Mouse (Mus musculus): ENCODE results near the gene Ccn2. TPM values are rescaled to one million over a fixed set of nuclear protein-coding genes. Genes with fewer than 3 reads are reported as not detected.

Gene Ccn2
- 1.4 and 2.0 TPM in 2 replicates for polyA plus RNA-seq (2014; fragmentation: Nextera tagmentation; extraction: Ambion mirVana)

DNA sequence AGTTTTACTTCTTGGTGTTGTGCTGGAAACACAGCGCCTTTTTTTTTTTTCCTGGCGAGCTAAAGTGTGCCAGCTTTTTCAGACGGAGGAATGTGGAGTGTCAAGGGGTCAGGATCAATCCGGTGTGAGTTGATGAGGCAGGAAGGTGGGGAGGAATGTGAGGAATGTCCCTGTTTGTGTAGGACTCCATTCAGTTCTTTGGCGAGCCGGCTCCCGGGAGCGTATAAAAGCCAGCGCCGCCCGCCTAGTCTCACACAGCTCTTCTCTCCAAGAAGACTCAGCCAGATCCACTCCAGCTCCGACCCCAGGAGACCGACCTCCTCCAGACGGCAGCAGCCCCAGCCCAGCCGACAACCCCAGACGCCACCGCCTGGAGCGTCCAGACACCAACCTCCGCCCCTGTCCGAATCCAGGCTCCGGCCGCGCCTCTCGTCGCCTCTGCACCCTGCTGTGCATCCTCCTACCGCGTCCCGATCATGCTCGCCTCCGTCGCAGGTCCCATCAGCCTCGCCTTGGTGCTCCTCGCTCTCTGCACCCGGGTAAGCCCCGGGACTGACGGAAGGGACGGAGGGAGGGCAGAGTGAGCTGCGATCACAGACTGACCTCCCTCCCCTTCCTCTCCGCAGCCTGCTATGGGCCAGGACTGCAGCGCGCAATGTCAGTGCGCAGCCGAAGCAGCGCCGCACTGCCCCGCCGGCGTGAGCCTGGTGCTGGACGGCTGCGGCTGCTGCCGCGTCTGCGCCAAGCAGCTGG is at the start of gene Ccn2:
TSS of gene Ccn2 (plus strand) at position 193 of the 753 bp plus-strand sequence.
- DNase-seq (peak; percentile 79), ATAC-seq (ENCODE audit: low FRiP score, low TSS enrichment) (peak; percentile 90)
- Histone ChIP-seq H3K36me3 (ENCODE audit: control insufficient read depth, insufficient read depth, low read length) (no peaks in the 10 kb centered on the region), H3K27me3 (ENCODE audit: control insufficient read depth, insufficient read depth, low read length) (no peaks in the 10 kb centered on the region), H3K4me3 (replicated peaks; ENCODE audit: low read depth, low read length) (peak within 1 kb of the TSS; percentile 64), H3K4me2 (ENCODE audit: low read length) (peak within 1 kb of the TSS; percentile 66), H3K9ac (replicated peaks; ENCODE audit: low read length) (peak within 1 kb of the TSS; percentile 68), H3K4me1 (ENCODE audit: control insufficient read depth, insufficient read depth, low read length) (0 out of 2 replicates have a peak, but pooled peaks cover 8% of the 10 kb centered on the region), H3K27ac (replicated peaks; ENCODE audit: low read depth, low read length) (peak within 1 kb of the TSS; percentile 49), H3K9me3 (ENCODE audit: control insufficient read depth, low read length) (no peaks in the 10 kb centered on the region)
- WGBS: under 1% methylated on average over 53 of the region's 53 CpGs

DNA sequence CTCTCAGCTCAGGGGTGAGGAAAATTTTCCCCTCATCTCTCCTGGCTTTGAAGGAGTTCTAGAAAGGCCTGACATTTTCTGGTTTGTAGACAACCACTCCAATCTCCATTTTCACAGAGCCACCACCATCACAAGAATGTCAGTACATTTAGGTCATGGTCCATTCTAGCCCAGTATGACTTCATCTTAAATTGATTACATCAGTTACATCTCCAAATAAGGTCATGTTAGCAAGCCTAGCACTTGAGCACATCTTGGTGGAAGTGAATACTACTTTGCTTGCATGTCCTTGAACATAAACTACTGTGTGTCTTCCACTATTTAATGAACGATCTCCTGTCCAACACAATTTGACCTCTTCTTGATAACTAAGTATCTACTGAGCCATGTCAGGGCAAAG is 42.4 kb upstream of the Ccn2 start:
- H3K27me3 ChIP-seq (ENCODE audit: control insufficient read depth, insufficient read depth, low read length): no peaks in the 10 kb centered on the region
- no peaks in the 10 kb centered on the region for H3K9me3 ChIP-seq (ENCODE audit: control insufficient read depth, low read length)
- WGBS: 95% methylated on average over 1 of the region's 1 CpGs
- H3K36me3 ChIP-seq (ENCODE audit: control insufficient read depth, insufficient read depth, low read length): no peaks in the 10 kb centered on the region
- H3K4me2 ChIP-seq (ENCODE audit: low read length): no peak overlapping the region
- ATAC-seq (ENCODE audit: low FRiP score, low TSS enrichment): no peak
- DNase-seq: no peak
- no peak overlapping the region for H3K9ac ChIP-seq (replicated peaks; ENCODE audit: low read length)
- H3K4me3 ChIP-seq (replicated peaks; ENCODE audit: low read depth, low read length): no peak overlapping the region
- H3K27ac ChIP-seq (replicated peaks; ENCODE audit: low read depth, low read length): no peak overlapping the region
- no peaks in the 10 kb centered on the region for H3K4me1 ChIP-seq (ENCODE audit: control insufficient read depth, insufficient read depth, low read length)

- Histone ChIP-seq H3K27me3 (ENCODE audit: control insufficient read depth, insufficient read depth, low read length) (no peaks in the 10 kb centered on the region), H3K4me1 (ENCODE audit: control insufficient read depth, insufficient read depth, low read length) (no peaks in the 10 kb centered on the region), H3K4me2 (ENCODE audit: low read length) (no peak overlapping the region), H3K9ac (replicated peaks; ENCODE audit: low read length) (no peak overlapping the region), H3K4me3 (replicated peaks; ENCODE audit: low read depth, low read length) (no peak overlapping the region), H3K27ac (replicated peaks; ENCODE audit: low read depth, low read length) (no peak overlapping the region), H3K9me3 (ENCODE audit: control insufficient read depth, low read length) (no peaks in the 10 kb centered on the region), H3K36me3 (ENCODE audit: control insufficient read depth, insufficient read depth, low read length) (no peaks in the 10 kb centered on the region)
- 81% methylated on average over 2 of the region's 2 CpGs for WGBS
- ATAC-seq (ENCODE audit: low FRiP score, low TSS enrichment) (no peak), DNase-seq (no peak)
Observed at GRCm38 (mm10) chr10:24554091-24554490, 41.2 kb upstream of the Ccn2 start.

GRCm38 (mm10) chr10:24558366-24558765 is 36.9 kb upstream of the Ccn2 start:
- Histone ChIP-seq H3K4me2 (ENCODE audit: low read length) (no peak overlapping the region), H3K27me3 (ENCODE audit: control insufficient read depth, insufficient read depth, low read length) (no peaks in the 10 kb centered on the region), H3K27ac (replicated peaks; ENCODE audit: low read depth, low read length) (no peak overlapping the region), H3K9me3 (ENCODE audit: control insufficient read depth, low read length) (no peaks in the 10 kb centered on the region), H3K36me3 (ENCODE audit: control insufficient read depth, insufficient read depth, low read length) (no peaks in the 10 kb centered on the region), H3K9ac (replicated peaks; ENCODE audit: low read length) (no peak overlapping the region), H3K4me3 (replicated peaks; ENCODE audit: low read depth, low read length) (no peak overlapping the region), H3K4me1 (ENCODE audit: control insufficient read depth, insufficient read depth, low read length) (no peaks in the 10 kb centered on the region)
- no peak for DNase-seq
- ATAC-seq (ENCODE audit: low FRiP score, low TSS enrichment): no peak
- WGBS: 78% methylated on average over 2 of the region's 2 CpGs

- DNase-seq (no peak), ATAC-seq (ENCODE audit: low FRiP score, low TSS enrichment) (no peak)
- WGBS: 93% methylated on average over 2 of the region's 2 CpGs
Observed at GRCm38 (mm10) chr10:24569691-24570420, 25.4 kb upstream of the Ccn2 start.

GRCm38 (mm10) chr10:24572044-24572960 is 22.9 kb upstream of the Ccn2 start:
- Histone ChIP-seq H3K36me3 (ENCODE audit: control insufficient read depth, insufficient read depth, low read length) (no peaks in the 10 kb centered on the region), H3K9ac (replicated peaks; ENCODE audit: low read length) (no peak overlapping the region), H3K4me1 (ENCODE audit: control insufficient read depth, insufficient read depth, low read length) (no peaks in the 10 kb centered on the region), H3K4me2 (ENCODE audit: low read length) (no peak overlapping the region), H3K9me3 (ENCODE audit: control insufficient read depth, low read length) (no peaks in the 10 kb centered on the region), H3K27me3 (ENCODE audit: control insufficient read depth, insufficient read depth, low read length) (no peaks in the 10 kb centered on the region), H3K4me3 (replicated peaks; ENCODE audit: low read depth, low read length) (no peak overlapping the region), H3K27ac (replicated peaks; ENCODE audit: low read depth, low read length) (no peak overlapping the region)
- DNase-seq (no peak), ATAC-seq (ENCODE audit: low FRiP score, low TSS enrichment) (no peak)
- 80% methylated on average over 4 of the region's 4 CpGs for WGBS

More at GRCm38 (mm10) chr10:24569691-24570420, 25.4 kb upstream of the Ccn2 start:
- H3K9ac ChIP-seq (replicated peaks; ENCODE audit: low read length): no peak overlapping the region
- H3K27ac ChIP-seq (replicated peaks; ENCODE audit: low read depth, low read length): no peak overlapping the region
- H3K4me1 ChIP-seq (ENCODE audit: control insufficient read depth, insufficient read depth, low read length): no peaks in the 10 kb centered on the region
- H3K27me3 ChIP-seq (ENCODE audit: control insufficient read depth, insufficient read depth, low read length): no peaks in the 10 kb centered on the region
- H3K36me3 ChIP-seq (ENCODE audit: control insufficient read depth, insufficient read depth, low read length): no peaks in the 10 kb centered on the region
- H3K9me3 ChIP-seq (ENCODE audit: control insufficient read depth, low read length): no peaks in the 10 kb centered on the region
- H3K4me3 ChIP-seq (replicated peaks; ENCODE audit: low read depth, low read length): no peak overlapping the region
- no peak overlapping the region for H3K4me2 ChIP-seq (ENCODE audit: low read length)

DNA sequence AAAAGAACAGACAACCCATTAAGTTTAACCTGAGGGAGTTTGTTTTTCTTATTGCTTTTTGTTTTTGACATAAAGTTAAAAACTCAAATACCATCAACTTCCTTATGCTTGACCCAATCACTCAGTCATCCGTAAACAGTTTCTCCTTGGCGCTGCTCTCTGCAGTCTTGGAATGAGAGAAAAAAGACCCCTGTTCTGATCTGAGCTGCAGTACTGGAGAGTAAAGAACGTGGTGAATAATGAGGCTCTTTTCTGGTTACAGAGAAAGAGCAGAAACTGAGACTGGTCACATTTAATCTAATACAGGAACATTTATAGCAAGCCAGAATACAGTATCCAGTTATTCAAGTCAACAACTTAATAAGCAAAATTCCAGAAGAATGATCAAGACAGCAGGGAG is 21.8 kb upstream of the Ccn2 start:
- H3K27ac ChIP-seq (replicated peaks; ENCODE audit: low read depth, low read length): no peak overlapping the region
- H3K4me3 ChIP-seq (replicated peaks; ENCODE audit: low read depth, low read length): no peak overlapping the region
- H3K27me3 ChIP-seq (ENCODE audit: control insufficient read depth, insufficient read depth, low read length): no peaks in the 10 kb centered on the region
- no peak for DNase-seq
- no peaks in the 10 kb centered on the region for H3K4me1 ChIP-seq (ENCODE audit: control insufficient read depth, insufficient read depth, low read length)
- WGBS: 55% methylated on average over 3 of the region's 3 CpGs
- no peaks in the 10 kb centered on the region for H3K9me3 ChIP-seq (ENCODE audit: control insufficient read depth, low read length)
- H3K9ac ChIP-seq (replicated peaks; ENCODE audit: low read length): no peak overlapping the region
- H3K4me2 ChIP-seq (ENCODE audit: low read length): no peak overlapping the region
- no peak for ATAC-seq (ENCODE audit: low FRiP score, low TSS enrichment)
- H3K36me3 ChIP-seq (ENCODE audit: control insufficient read depth, insufficient read depth, low read length): no peaks in the 10 kb centered on the region

GRCm38 (mm10) chr10:24581076-24581475 is 14.2 kb upstream of the Ccn2 start:
- no peaks in the 10 kb centered on the region for H3K36me3 ChIP-seq (ENCODE audit: control insufficient read depth, insufficient read depth, low read length)
- H3K4me2 ChIP-seq (ENCODE audit: low read length): no peak overlapping the region
- ATAC-seq (ENCODE audit: low FRiP score, low TSS enrichment) (no peak), DNase-seq (no peak)
- no peak overlapping the region for H3K9ac ChIP-seq (replicated peaks; ENCODE audit: low read length)
- H3K4me1 ChIP-seq (ENCODE audit: control insufficient read depth, insufficient read depth, low read length): no peaks in the 10 kb centered on the region
- WGBS: 87% methylated on average over 3 of the region's 3 CpGs
- no peaks in the 10 kb centered on the region for H3K9me3 ChIP-seq (ENCODE audit: control insufficient read depth, low read length)
- H3K4me3 ChIP-seq (replicated peaks; ENCODE audit: low read depth, low read length): no peak overlapping the region
- H3K27ac ChIP-seq (replicated peaks; ENCODE audit: low read depth, low read length): no peak overlapping the region
- H3K27me3 ChIP-seq (ENCODE audit: control insufficient read depth, insufficient read depth, low read length): no peaks in the 10 kb centered on the region
